Mouse (Mus musculus): ENCODE measurements around the gene Gm20431. TPM values are rescaled to one million over a fixed set of nuclear protein-coding genes. Genes with fewer than 3 reads are reported as not detected.
A peak's percentile ranks its signal among the peaks of the same experiment; 100 is the strongest.

Gm20431 gene
- polyA plus RNA-seq, 1 experiment from 2014 or later = 4.9 TPM

DNA sequence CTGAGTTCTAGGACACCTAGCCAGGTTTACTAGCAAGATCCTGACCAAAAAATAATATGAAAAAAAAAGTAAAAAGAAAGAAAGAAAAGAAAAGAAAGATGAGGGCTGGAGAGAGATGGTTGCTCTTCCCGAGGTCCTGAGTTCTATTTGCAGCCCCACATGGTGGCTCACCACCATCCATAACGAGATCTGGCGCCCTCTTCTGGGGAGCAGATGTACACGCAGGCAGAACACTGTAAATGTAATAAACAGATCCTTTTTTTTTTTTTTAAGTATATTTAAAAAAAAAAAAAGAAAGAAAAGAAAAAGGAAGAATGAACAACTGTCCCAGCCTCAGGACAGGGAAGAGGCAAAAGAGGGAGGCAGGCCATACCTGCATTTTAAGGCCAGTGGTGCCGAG is 17.3 kb upstream of the Gm20431 start:
- H3K9ac ChIP-seq (ENCODE audit: low read length) = no peak overlapping the region
- no peak for DNase-seq (ENCODE audit: low spot score)
- H3K4me3 ChIP-seq (ENCODE audit: low read depth, low read length) = no peak overlapping the region
- H3K4me2 ChIP-seq (ENCODE audit: low read depth, severe bottlenecking) = no peak overlapping the region
- no peaks in the 10 kb centered on the region for H3K36me3 ChIP-seq (ENCODE audit: control insufficient read depth, insufficient read depth, low read length)
- ATAC-seq (ENCODE audit: insufficient number of reproducible peaks, low FRiP score, low TSS enrichment, low read depth) = no peak
- H3K27ac ChIP-seq (replicated peaks; ENCODE audit: low read depth, low read length) = no peak overlapping the region
- H3K4me1 ChIP-seq (ENCODE audit: control insufficient read depth, insufficient read depth, low read length) = no peaks in the 10 kb centered on the region
- H3K9me3 ChIP-seq (ENCODE audit: control insufficient read depth, low read length) = no peaks in the 10 kb centered on the region
- WGBS = 42% methylated on average over 5 of the region's 5 CpGs
- H3K27me3 ChIP-seq (ENCODE audit: control insufficient read depth, insufficient read depth, low read length) = no peaks in the 10 kb centered on the region

DNA sequence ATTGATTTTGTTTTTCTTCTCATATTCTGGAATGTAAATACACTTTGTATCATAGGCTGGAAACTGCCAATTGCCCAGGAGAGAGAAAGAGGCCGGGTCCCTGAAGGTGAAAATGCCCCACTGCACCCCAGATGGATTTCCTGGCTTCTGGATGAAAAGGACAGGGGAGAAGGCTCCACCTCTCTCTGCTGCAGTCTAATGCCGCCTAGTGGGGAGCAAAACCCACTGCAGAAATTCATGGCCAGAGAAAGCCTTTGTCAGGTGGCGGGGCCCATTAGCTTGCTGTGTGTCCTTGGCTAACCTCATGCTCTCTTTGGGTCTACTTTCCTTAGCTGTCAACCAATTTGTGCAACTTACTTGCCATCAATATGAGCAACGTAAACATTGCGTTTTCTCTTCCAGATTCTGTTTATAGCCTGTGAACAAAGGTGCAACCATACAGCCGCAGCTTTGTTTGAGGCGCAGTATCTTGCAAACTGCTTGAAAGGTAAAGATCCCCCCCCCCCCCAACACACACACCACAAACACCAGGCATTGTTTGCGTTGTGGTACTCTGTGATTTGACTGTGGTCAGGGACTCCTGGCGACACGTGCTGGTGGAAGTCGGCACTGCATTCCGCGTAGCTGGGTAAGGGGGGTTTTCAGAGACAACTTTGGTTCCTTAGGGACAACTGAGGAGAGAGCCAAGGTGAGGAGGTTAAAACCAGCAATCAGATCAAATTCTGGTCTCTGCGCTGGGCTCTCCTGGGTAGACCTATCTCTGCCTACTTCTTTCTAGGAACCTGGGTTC is 14.0 kb upstream of the Gm20431 start:
- no peak overlapping the region for H3K4me2 ChIP-seq (ENCODE audit: low read depth, severe bottlenecking)
- H3K4me3 ChIP-seq (ENCODE audit: low read depth, low read length) = no peak overlapping the region
- H3K27me3 ChIP-seq (ENCODE audit: control insufficient read depth, insufficient read depth, low read length) = no peaks in the 10 kb centered on the region
- H3K9ac ChIP-seq (ENCODE audit: low read length) = no peak overlapping the region
- H3K9me3 ChIP-seq (ENCODE audit: control insufficient read depth, low read length) = no peaks in the 10 kb centered on the region
- no peaks in the 10 kb centered on the region for H3K4me1 ChIP-seq (ENCODE audit: control insufficient read depth, insufficient read depth, low read length)
- no peak overlapping the region for H3K27ac ChIP-seq (replicated peaks; ENCODE audit: low read depth, low read length)
- WGBS = 39% methylated on average over 14 of the region's 14 CpGs
- H3K36me3 ChIP-seq (ENCODE audit: control insufficient read depth, insufficient read depth, low read length) = no peaks in the 10 kb centered on the region
- no peak for ATAC-seq (ENCODE audit: insufficient number of reproducible peaks, low FRiP score, low TSS enrichment, low read depth)
- peak; percentile 51 for DNase-seq (ENCODE audit: low spot score)

DNA sequence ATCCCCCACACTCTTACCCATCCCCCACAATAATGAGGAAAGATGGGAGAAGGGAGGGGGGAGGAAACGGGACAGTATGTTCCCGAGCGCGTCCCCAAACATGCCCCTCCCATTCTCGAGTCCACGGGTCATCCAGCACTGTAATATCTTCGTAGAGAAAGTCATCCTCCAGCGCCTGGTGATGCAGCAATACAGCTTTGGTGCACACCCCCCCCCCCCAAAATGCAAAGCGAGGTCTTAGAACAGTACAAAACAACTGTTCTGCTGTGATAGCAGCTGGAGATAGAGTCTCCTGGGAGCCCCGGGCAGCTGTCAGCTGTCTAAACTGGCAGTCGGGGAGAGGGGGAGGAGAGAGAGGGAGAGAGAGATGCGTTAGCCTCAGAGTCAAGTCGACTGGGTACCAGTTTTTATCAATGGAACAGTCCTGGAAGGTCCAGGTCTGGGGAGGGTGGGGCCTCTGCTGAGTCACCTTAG is 11.0 kb upstream of the Gm20431 start:
- H3K4me3 ChIP-seq (ENCODE audit: low read depth, low read length) = no peak overlapping the region

DNA sequence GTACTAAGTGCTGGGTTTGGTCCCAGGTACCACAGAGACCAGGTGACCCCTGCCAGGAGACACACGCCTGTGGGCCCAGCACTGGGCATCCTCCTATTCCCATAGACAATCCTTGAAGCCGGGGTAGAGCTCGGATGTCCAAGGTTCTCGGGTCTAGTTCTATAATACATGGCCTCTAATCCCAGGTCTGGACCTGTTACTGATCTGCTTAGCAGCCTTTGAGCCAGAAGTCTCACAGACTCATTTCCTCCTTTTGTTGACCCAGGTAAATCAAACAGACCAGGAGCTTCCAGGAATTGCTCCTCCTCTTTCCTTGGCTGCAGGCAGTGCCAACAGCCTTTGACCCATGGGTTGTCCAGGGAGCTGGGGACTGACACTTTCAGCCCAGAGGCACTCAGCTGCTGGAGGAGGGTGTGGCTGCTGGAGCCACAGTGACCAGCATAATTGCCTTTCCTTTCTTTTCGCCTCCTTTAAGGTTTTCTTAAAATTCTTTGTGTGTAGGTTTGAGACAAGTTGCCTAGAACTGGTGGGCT is 9.9 kb upstream of the Gm20431 start:
- Histone ChIP-seq H3K4me3 (ENCODE audit: low read depth, low read length) (no peak overlapping the region), H3K9me3 (ENCODE audit: control insufficient read depth, low read length) (no peaks in the 10 kb centered on the region), H3K36me3 (ENCODE audit: control insufficient read depth, insufficient read depth, low read length) (no peaks in the 10 kb centered on the region), H3K9ac (ENCODE audit: low read length) (no peak overlapping the region), H3K27ac (replicated peaks; ENCODE audit: low read depth, low read length) (no peak overlapping the region), H3K27me3 (ENCODE audit: control insufficient read depth, insufficient read depth, low read length) (no peaks in the 10 kb centered on the region), H3K4me1 (ENCODE audit: control insufficient read depth, insufficient read depth, low read length) (no peaks in the 10 kb centered on the region), H3K4me2 (ENCODE audit: low read depth, severe bottlenecking) (no peak overlapping the region)
- WGBS = 88% methylated on average over 5 of the region's 5 CpGs
- ATAC-seq (ENCODE audit: insufficient number of reproducible peaks, low FRiP score, low TSS enrichment, low read depth) (no peak), DNase-seq (ENCODE audit: low spot score) (no peak)

More for the DNA sequence above, 11.0 kb upstream of the Gm20431 start:
- Histone ChIP-seq H3K36me3 (ENCODE audit: control insufficient read depth, insufficient read depth, low read length) (no peaks in the 10 kb centered on the region), H3K4me1 (ENCODE audit: control insufficient read depth, insufficient read depth, low read length) (no peaks in the 10 kb centered on the region), H3K27me3 (ENCODE audit: control insufficient read depth, insufficient read depth, low read length) (no peaks in the 10 kb centered on the region), H3K9me3 (ENCODE audit: control insufficient read depth, low read length) (no peaks in the 10 kb centered on the region), H3K27ac (replicated peaks; ENCODE audit: low read depth, low read length) (no peak overlapping the region), H3K4me2 (ENCODE audit: low read depth, severe bottlenecking) (no peak overlapping the region), H3K9ac (ENCODE audit: low read length) (no peak overlapping the region)
- WGBS = 39% methylated on average over 13 of the region's 13 CpGs
- no peak for DNase-seq (ENCODE audit: low spot score)
- no peak for ATAC-seq (ENCODE audit: insufficient number of reproducible peaks, low FRiP score, low TSS enrichment, low read depth)

DNA sequence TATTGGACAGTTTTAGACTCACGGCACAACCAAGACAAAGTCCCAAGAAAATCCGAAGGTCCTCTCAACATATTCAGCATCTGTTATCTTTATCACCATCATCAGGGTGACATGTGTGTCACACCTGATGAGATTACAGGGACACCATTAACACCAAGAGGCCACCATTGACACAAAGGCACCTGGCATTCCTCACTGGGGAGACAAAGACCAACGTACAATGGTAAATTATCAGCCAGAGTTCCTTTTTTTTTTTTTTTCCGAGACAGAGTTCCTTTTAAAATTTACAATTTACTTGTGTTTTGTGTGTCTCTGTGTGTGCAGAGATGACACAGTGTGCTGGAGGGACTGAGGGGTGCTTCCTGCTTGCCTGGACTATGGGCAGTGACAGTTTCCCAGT is 8.1 kb upstream of the Gm20431 start:
- Histone ChIP-seq H3K4me3 (ENCODE audit: low read depth, low read length) (no peak overlapping the region), H3K9me3 (ENCODE audit: control insufficient read depth, low read length) (no peaks in the 10 kb centered on the region), H3K27ac (replicated peaks; ENCODE audit: low read depth, low read length) (no peak overlapping the region), H3K4me1 (ENCODE audit: control insufficient read depth, insufficient read depth, low read length) (no peaks in the 10 kb centered on the region), H3K4me2 (ENCODE audit: low read depth, severe bottlenecking) (no peak overlapping the region), H3K9ac (ENCODE audit: low read length) (no peak overlapping the region), H3K27me3 (ENCODE audit: control insufficient read depth, insufficient read depth, low read length) (no peaks in the 10 kb centered on the region), H3K36me3 (ENCODE audit: control insufficient read depth, insufficient read depth, low read length) (no peaks in the 10 kb centered on the region)
- DNase-seq (ENCODE audit: low spot score) = no peak
- ATAC-seq (ENCODE audit: insufficient number of reproducible peaks, low FRiP score, low TSS enrichment, low read depth) = no peak
- WGBS = 81% methylated on average over 4 of the region's 4 CpGs

DNA sequence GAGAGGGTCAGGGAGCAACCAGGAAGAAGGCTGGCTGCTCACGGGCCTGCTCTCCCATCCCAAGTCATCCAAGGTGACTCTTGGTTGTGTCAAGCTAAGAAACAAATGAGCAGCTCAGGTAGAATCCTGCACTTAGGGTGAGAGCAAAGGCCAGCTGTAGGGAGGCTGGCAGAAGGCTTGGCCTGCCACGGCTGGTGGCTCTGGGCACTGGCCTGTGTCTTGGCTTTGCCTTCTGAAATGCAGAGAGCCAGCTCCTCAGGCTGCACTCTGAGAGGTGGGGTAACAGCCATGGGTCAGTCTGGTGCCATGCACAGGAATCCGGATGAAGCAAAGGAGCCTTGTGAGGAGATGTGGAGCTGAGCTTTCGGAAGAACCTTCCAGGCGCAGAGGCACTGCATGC is 7.1 kb upstream of the Gm20431 start:
- no peaks in the 10 kb centered on the region for H3K9me3 ChIP-seq (ENCODE audit: control insufficient read depth, low read length)
- no peaks in the 10 kb centered on the region for H3K36me3 ChIP-seq (ENCODE audit: control insufficient read depth, insufficient read depth, low read length)
- no peaks in the 10 kb centered on the region for H3K27me3 ChIP-seq (ENCODE audit: control insufficient read depth, insufficient read depth, low read length)
- H3K4me3 ChIP-seq (ENCODE audit: low read depth, low read length) = no peak overlapping the region
- WGBS = 90% methylated on average over 5 of the region's 5 CpGs
- no peak overlapping the region for H3K4me2 ChIP-seq (ENCODE audit: low read depth, severe bottlenecking)
- H3K27ac ChIP-seq (replicated peaks; ENCODE audit: low read depth, low read length) = no peak overlapping the region
- no peaks in the 10 kb centered on the region for H3K4me1 ChIP-seq (ENCODE audit: control insufficient read depth, insufficient read depth, low read length)
- DNase-seq (ENCODE audit: low spot score) = no peak
- no peak overlapping the region for H3K9ac ChIP-seq (ENCODE audit: low read length)
- ATAC-seq (ENCODE audit: insufficient number of reproducible peaks, low FRiP score, low TSS enrichment, low read depth) = no peak

DNA sequence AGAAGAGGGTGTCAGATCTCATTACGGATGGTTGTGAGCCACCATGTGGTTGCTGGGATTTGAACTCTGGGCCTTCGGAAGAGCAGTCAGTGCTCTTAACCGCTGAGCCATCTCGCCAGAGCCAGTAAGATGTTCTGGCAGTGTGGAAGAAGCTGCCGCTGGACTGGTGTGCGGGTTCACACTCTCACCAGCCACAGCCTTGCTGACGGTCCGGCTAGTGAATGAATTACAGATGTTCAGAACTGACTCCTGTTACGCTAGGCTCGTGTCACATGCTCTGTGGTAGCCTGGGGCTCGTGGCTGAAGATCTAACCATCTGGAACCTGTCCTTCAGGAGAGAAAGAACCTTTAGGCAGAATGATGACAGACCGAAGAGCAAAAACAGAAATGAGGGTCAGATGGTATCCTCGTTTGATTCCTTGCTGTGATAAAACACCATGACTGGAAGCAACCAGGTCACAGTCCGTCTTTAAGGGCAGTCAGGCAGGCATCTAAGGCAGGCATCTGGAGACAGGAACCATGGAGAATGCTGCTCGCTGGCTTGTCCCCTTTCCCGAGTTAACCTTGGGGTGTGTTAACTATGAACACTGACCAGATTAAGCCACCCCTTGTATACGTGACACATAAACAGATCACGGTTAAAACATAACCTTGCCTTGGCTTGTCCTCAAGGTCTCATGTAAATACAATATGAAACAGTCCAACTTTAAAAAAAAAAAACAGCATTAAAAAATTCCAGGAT is 4.8 kb upstream of the Gm20431 start:
- DNase-seq (ENCODE audit: low spot score) = no peak

DNA sequence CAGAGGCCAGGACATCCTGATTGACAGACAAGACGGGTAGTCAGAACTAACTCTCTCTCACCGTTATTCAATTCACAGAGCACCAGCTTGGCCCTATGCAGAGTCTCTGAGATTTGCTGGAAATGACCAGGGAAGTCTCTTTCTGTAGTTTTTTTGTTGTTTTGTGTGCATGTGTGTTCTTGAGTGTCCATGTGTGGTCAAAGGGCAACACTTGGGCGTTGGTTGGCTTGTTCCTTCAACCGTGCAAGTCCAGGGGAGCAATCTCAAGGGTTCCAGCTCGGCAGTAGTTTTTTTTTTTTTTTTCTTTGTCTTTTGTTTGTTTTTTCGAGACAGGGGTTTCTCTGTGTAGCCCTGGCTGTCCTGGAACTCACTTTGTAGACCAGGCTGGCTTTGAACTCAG is 1.4 kb upstream of the Gm20431 start:
- H3K4me2 ChIP-seq (ENCODE audit: low read depth, severe bottlenecking) = no peak overlapping the region
- H3K27ac ChIP-seq (replicated peaks; ENCODE audit: low read depth, low read length) = no peak overlapping the region
- no peak overlapping the region for H3K4me3 ChIP-seq (ENCODE audit: low read depth, low read length)
- DNase-seq (ENCODE audit: low spot score) = no peak
- H3K36me3 ChIP-seq (ENCODE audit: control insufficient read depth, insufficient read depth, low read length) = no peaks in the 10 kb centered on the region; the same call in 1 of the 2 replicates
- WGBS = 62% methylated on average over 6 of the region's 6 CpGs
- no peaks in the 10 kb centered on the region for H3K9me3 ChIP-seq (ENCODE audit: control insufficient read depth, low read length)
- no peak for ATAC-seq (ENCODE audit: insufficient number of reproducible peaks, low FRiP score, low TSS enrichment, low read depth)
- H3K27me3 ChIP-seq (ENCODE audit: control insufficient read depth, insufficient read depth, low read length) = peaks cover 2% of the 10 kb centered on the region; the same call in 1 of the 2 replicates
- H3K9ac ChIP-seq (ENCODE audit: low read length) = no peak overlapping the region
- peaks cover 17% of the 10 kb centered on the region for H3K4me1 ChIP-seq (ENCODE audit: control insufficient read depth, insufficient read depth, low read length)

More for the DNA sequence above, 4.8 kb upstream of the Gm20431 start:
- no peaks in the 10 kb centered on the region for H3K36me3 ChIP-seq (ENCODE audit: control insufficient read depth, insufficient read depth, low read length)
- no peak for ATAC-seq (ENCODE audit: insufficient number of reproducible peaks, low FRiP score, low TSS enrichment, low read depth)
- H3K4me2 ChIP-seq (ENCODE audit: low read depth, severe bottlenecking) = no peak overlapping the region
- H3K27ac ChIP-seq (replicated peaks; ENCODE audit: low read depth, low read length) = no peak overlapping the region
- peaks cover 2% of the 10 kb centered on the region; the same call in 1 of the 2 replicates for H3K27me3 ChIP-seq (ENCODE audit: control insufficient read depth, insufficient read depth, low read length)
- H3K4me1 ChIP-seq (ENCODE audit: control insufficient read depth, insufficient read depth, low read length) = peaks cover 4% of the 10 kb centered on the region; the same call in 1 of the 2 replicates
- H3K9ac ChIP-seq (ENCODE audit: low read length) = no peak overlapping the region
- 79% methylated on average over 18 of the region's 18 CpGs for WGBS
- no peaks in the 10 kb centered on the region for H3K9me3 ChIP-seq (ENCODE audit: control insufficient read depth, low read length)
- no peak overlapping the region for H3K4me3 ChIP-seq (ENCODE audit: low read depth, low read length)

All from limb, embryonic 11.5 days (tissue).